Mouse (Mus musculus): Measurements from ENCODE around the gene Bcl11a.

GRCm38 (mm10) chr11:24085986-24086385 lies 8.1 kb downstream of the Bcl11a start:
- TF ChIP-seq GATA1 (IDR thresholded peaks at IDR 0.05; ENCODE audit: low read length) (no peak), TAL1 (IDR thresholded peaks at IDR 0.05; ENCODE audit: low read length) (no peak)

All from erythroblast, embryonic 14.5 days (primary cell).